Mouse (Mus musculus): Measurements from ENCODE around the gene App.

The App gene

GRCm38 (mm10) chr16:85160140-85160539, 13.4 kb downstream of the App start:
- TF ChIP-seq GATA4 (IDR thresholded peaks at IDR 0.05; ENCODE audit: insufficient replicate concordance, low read length), result no peak

GRCm38 (mm10) chr16:85157796-85158546, 15.6 kb downstream of the App start:
- no peak for TF ChIP-seq GATA4 (IDR thresholded peaks at IDR 0.05; ENCODE audit: insufficient replicate concordance, low read length)

DNA sequence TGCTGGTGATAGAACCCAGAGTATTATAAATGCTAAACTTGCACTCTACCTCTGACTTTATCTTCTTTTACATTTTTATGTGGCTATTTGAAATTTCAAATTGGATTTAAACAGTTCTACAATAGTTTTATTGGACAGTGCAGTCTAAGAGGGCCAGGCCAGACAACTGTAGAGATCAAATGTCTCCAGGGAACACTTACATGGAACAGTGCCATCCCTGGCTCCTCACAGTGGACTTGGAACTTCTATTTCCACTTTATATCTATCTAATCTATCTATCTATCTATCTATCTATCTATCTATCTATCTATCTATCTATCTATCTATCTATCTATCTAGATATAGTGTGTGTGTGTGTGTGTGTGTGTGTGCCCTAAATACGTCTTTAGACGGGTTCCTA, 16.4 kb downstream of the App start:
- no peak for TF ChIP-seq GATA4 (IDR thresholded peaks at IDR 0.05; ENCODE audit: insufficient replicate concordance, low read length)

- TF ChIP-seq GATA4 (IDR thresholded peaks at IDR 0.05; ENCODE audit: insufficient replicate concordance, low read length), result no peak
Observed at GRCm38 (mm10) chr16:85155836-85156235, 17.7 kb downstream of the App start.

DNA sequence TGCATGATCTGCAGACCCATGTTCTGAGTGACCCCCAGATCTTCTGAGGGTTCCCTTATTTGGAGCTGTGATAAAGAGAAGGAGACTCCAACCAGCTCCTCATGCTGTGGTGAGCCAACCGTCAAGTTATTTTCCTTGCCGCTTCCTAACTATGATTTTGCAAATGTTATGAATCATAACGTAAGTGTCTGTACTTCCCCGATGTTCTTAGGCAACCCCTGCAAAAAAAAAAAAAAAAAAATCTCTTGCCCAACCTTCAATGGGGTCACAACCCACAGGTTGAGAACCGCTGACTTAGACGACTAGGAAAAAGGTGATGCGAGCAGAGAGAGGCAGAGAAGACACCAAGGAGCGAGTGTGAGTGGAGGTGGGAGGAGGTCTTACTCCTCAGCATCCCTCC, 21.1 kb downstream of the App start:
- TF ChIP-seq GATA4 (IDR thresholded peaks at IDR 0.05; ENCODE audit: insufficient replicate concordance, low read length), result no peak

- no peak for TF ChIP-seq GATA4 (IDR thresholded peaks at IDR 0.05; ENCODE audit: insufficient replicate concordance, low read length)
Observed at GRCm38 (mm10) chr16:85151681-85152080, 21.9 kb downstream of the App start.

DNA sequence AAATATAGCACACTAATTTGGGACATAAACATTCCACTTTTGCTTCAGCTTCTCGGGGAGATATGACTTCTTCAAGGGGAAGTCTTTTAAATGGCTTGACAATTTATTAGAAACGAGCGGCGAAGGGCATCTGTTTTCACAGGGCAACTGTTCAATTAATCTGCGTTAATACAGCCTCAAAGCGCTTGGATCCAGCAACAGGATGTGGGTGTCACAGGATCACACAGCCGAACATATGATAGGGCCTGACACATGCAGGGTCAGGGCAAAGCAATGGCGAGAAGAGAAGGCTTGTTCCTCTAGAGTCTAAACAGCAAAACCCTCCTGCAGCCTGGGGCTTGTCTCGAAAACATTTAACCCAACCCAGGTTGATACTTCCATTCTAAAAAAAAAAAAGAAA, 22.7 kb downstream of the App start:
- TF ChIP-seq GATA4 (IDR thresholded peaks at IDR 0.05; ENCODE audit: insufficient replicate concordance, low read length), result peak; percentile 47; the same call in 1 of the 2 replicates

GRCm38 (mm10) chr16:85149509-85149871, 24.1 kb downstream of the App start:
- no peak for TF ChIP-seq GATA4 (IDR thresholded peaks at IDR 0.05; ENCODE audit: insufficient replicate concordance, low read length)

GRCm38 (mm10) chr16:85148615-85149508, 24.7 kb downstream of the App start:
- TF ChIP-seq GATA4 (IDR thresholded peaks at IDR 0.05; ENCODE audit: insufficient replicate concordance, low read length), result no peak

GRCm38 (mm10) chr16:85147440-85147839, 26.1 kb downstream of the App start:
- no peak for TF ChIP-seq GATA4 (IDR thresholded peaks at IDR 0.05; ENCODE audit: insufficient replicate concordance, low read length)

- no peak for TF ChIP-seq GATA4 (IDR thresholded peaks at IDR 0.05; ENCODE audit: insufficient replicate concordance, low read length)
Observed at GRCm38 (mm10) chr16:85145771-85146178, 27.8 kb downstream of the App start.

GRCm38 (mm10) chr16:85145369-85145768, 28.2 kb downstream of the App start:
- TF ChIP-seq GATA4 (IDR thresholded peaks at IDR 0.05; ENCODE audit: insufficient replicate concordance, low read length), result no peak

DNA sequence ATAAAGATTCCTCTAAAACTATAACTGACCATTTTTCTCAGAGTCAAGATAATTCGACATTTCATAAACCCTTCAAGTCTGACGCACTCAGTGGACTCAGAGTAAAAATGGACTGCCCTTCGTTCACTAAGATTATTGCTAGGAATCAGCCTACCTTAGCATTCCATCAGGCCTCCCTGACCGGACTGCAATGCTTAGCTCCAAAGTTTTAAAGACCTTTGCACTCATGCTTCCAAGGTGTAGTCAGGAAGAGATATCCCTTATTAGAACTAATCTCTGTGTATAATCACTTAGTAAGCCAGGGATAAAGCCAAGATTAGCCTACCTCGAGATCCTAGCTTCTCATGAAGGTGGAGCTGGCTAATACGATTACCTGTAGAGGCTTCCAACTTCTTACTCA, 29.2 kb downstream of the App start:
- TF ChIP-seq GATA4 (IDR thresholded peaks at IDR 0.05; ENCODE audit: insufficient replicate concordance, low read length), result no peak

DNA sequence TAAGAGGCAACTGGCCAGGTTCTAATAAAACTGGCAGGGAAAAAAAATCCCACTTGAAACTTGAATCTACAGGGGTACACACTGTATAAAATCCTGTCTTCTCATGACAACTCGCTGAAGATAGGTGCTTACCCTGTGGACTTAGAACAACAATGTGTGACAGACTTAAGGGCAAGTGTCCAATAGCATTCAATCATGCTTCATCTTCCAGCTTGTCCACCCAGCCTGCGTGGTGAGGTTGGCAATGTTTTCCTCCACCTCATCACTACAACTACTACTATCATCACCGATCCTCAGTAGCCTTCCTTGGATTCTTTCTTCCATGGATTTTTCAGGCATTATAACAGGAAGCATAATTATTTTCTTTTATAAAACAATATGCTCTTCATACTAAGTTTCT, 29.7 kb downstream of the App start:
- TF ChIP-seq GATA4 (IDR thresholded peaks at IDR 0.05; ENCODE audit: insufficient replicate concordance, low read length), result no peak

- no peak for TF ChIP-seq GATA4 (IDR thresholded peaks at IDR 0.05; ENCODE audit: insufficient replicate concordance, low read length)
Observed at GRCm38 (mm10) chr16:85143188-85143587, 30.4 kb downstream of the App start.

GRCm38 (mm10) chr16:85141404-85141803, 32.2 kb downstream of the App start:
- no peak for TF ChIP-seq GATA4 (IDR thresholded peaks at IDR 0.05; ENCODE audit: insufficient replicate concordance, low read length)
